Mouse (Mus musculus) ES-E14 (cell line): ENCODE results near the gene Gm10058. TPM values are rescaled to one million over a fixed set of nuclear protein-coding genes. Genes with fewer than 3 reads are reported as not detected.
"Not testable (repeated sequence)": the region's sequence is repeated elsewhere in the genome, so short reads cannot be mapped to it uniquely, and the experiment has no call there.

Experiments used
- DNase-seq: peaks from one replicate; pipeline ENCODE4 v3.0.0-alpha.2; 2013; ENCODE audit warnings: low read depth, low spot score
- H3K27ac ChIP-seq: 2 replicates; pipeline ENCODE4 v1.5.1; 2012; ENCODE audit warnings: low read depth, mild to moderate bottlenecking, low read length, moderate library complexity, mixed read lengths; ENCODE audit not compliant: poor library complexity, insufficient read depth, severe bottlenecking
- H3K36me3 ChIP-seq: 2 replicates; pipeline ENCODE4 v1.6.1; 2012; ENCODE audit warnings: mild to moderate bottlenecking, low read length, moderate library complexity, mixed read lengths; ENCODE audit not compliant: control insufficient read depth, poor library complexity, insufficient read depth, severe bottlenecking
- H3K4me1 ChIP-seq, 2 experiments: fragments of 150-350 bp in 1 of 2; sonication (generic) in 1 of 2; 2 replicates each; pipeline ENCODE4 v1.6.1; 2012; ENCODE audit warnings: low read length in 2 of 2, mild to moderate bottlenecking in 1 of 2, mixed read lengths in 1 of 2; ENCODE audit not compliant: control insufficient read depth in 2 of 2, insufficient read depth in 2 of 2, poor library complexity in 1 of 2
- H3K4me3 ChIP-seq, 2 experiments: fragments of 150-350 bp in 1 of 2; sonication (generic) in 1 of 2; 2 replicates each; pipeline ENCODE4 v1.5.1; 2012; ENCODE audit warnings: low read length in 2 of 2, low read depth in 1 of 2, mild to moderate bottlenecking in 1 of 2, mixed read lengths in 1 of 2; ENCODE audit not compliant: insufficient read depth in 1 of 2, poor library complexity in 1 of 2, severe bottlenecking in 1 of 2
- H3K9ac ChIP-seq: 2 replicates; pipeline ENCODE4 v1.6.1; 2012; ENCODE audit warnings: low read depth, mild to moderate bottlenecking, low read length, mixed read lengths; ENCODE audit not compliant: poor library complexity, insufficient read depth, severe bottlenecking
- H3K9me3 ChIP-seq: fragments of 150-350 bp; sonication (generic); 2 replicates; pipeline ENCODE4 v1.6.1; 2012; ENCODE audit warnings: low read depth, mild to moderate bottlenecking, low read length; ENCODE audit not compliant: control insufficient read depth, insufficient read depth
- in situ Hi-C, 2 experiments: fragments of 600-800 bp; cut with MboI; formaldehyde crosslinking; loops; one replicate each; pipeline ENCODE4 v1.15.1; 2025; ENCODE audit warnings: low sequenced_read_pairs in 2 of 2, inconsistent platforms in 1 of 2; ENCODE audit not compliant: unreplicated experiment in 2 of 2
- total RNA-seq: library from RNA; depleted of rRNA; stranded (reverse); fragments of 300-350 nt; gene quantifications from 2 replicates; pipeline ENCODE4 v1.2.3, GENCODE M21; 2012; rRNA removed

The Gm10058 gene
- not detected in 2 replicates for total RNA-seq

DNA sequence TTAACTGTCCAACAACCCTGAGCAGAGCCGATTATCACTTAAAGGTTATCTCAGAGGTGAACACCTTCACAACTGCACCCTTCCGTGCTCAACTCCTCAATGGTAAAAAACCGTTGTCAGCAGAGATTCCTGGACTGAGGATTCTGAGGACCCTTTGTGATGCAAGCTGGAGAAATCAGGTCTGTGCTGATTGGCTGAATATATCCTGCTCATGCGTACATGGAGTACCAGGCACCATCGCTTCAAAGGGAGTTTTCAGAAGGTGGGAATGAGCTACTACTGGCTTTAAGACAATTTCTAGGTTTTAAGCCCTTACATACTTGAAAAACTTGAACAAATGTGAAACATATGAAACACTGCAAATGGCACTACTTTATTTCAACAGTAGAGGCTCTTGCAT lies at the start of gene Gm10058:
Gm10058 (minus strand) TSS at position 101 of the 400 bp plus-strand sequence.
- H3K27ac ChIP-seq, H3K36me3 ChIP-seq, H3K4me1 ChIP-seq, H3K9me3 ChIP-seq, H3K4me3 ChIP-seq, in situ Hi-C loops, DNase-seq, H3K9ac ChIP-seq: not testable (repeated sequence)
